In genomic region chr12:3780931-3781471, GRCm38 (mm10) we compare ENCODE assay signal across 7 mouse cellular contexts. TPM values are rescaled to one million over a fixed set of nuclear protein-coding genes. Genes with fewer than 3 reads are reported as not detected.
DNase-seq lines count a peak whose midpoint lies in the region; ATAC-seq and TF ChIP-seq lines count a peak whose summit lies in the region.

No protein-coding gene starts in this region.

- TF ChIP-seq CTCF in liver, adult 2 months (IDR thresholded peaks at IDR 0.05; ENCODE audit: low read depth, low read length) = no peak
- TF ChIP-seq CTCF in olfactory bulb, adult 2 months (IDR thresholded peaks at IDR 0.05; ENCODE audit: insufficient read depth, low read depth, low read length) = no peak

- H3K27ac ChIP-seq in liver, adult 2 months (replicated peaks; ENCODE audit: insufficient read depth, low read depth, low read length) = peak overlapping the region; percentile 27
- peak overlapping the region; percentile 92 for H3K27ac ChIP-seq in olfactory bulb, adult 2 months (ENCODE audit: insufficient read depth, low read depth, low read length)

- H3K9ac ChIP-seq in liver, adult 2 months (ENCODE audit: low read depth, low read length) = no peak overlapping the region

- TF ChIP-seq POLR2A in liver, adult 2 months (IDR thresholded peaks at IDR 0.05; ENCODE audit: extremely low read depth, insufficient read depth, low read length) = no peak
- TF ChIP-seq POLR2A in olfactory bulb, adult 2 months (IDR thresholded peaks at IDR 0.05; ENCODE audit: insufficient read depth, low read depth, low read length) = no peak

- H3K4me3 ChIP-seq in liver, adult 2 months (ENCODE audit: insufficient read depth, low read depth, low read length) = no peak overlapping the region
- H3K4me3 ChIP-seq in olfactory bulb, adult 2 months (ENCODE audit: insufficient read depth, low read depth, low read length) = no peak overlapping the region

- H3K79me2 ChIP-seq in liver, adult 2 months (ENCODE audit: control insufficient read depth, insufficient read depth, low read length) = no peaks in the 10 kb centered on the region

- 74% methylated on average over 7 of the region's 7 CpGs for WGBS in liver, adult 2 months
- 18% methylated on average over 7 of the region's 7 CpGs for WGBS in olfactory bulb, adult 2 months

- H3K4me1 ChIP-seq in liver, adult 2 months (ENCODE audit: control insufficient read depth, insufficient read depth, low read length) = peaks cover 7% of the 10 kb centered on the region
- peaks cover 40% of the 10 kb centered on the region for H3K4me1 ChIP-seq in olfactory bulb, adult 2 months (ENCODE audit: control insufficient read depth, insufficient read depth, low read length)

- H3K36me3 ChIP-seq in liver, adult 2 months (ENCODE audit: control insufficient read depth, insufficient read depth, low read length) = no peaks in the 10 kb centered on the region

- no peak for ATAC-seq in megakaryocyte-erythroid progenitor cell, adult 5-6 weeks (replicated peaks; ENCODE audit: low FRiP score, low TSS enrichment, poor library complexity, severe bottlenecking)

- peak; percentile 17 to 23 for DNase-seq in thymus, adult 18-20 months
- DNase-seq in thymus, postnatal 0 days (ENCODE audit: low spot score) = no peak
- peak; percentile 67 for DNase-seq in embryo, embryonic 11 days
- peak; percentile 33 to 52 for DNase-seq in heart, postnatal 36 days
- DNase-seq in liver, adult 2 months (ENCODE audit: extremely low read depth, low read depth, low spot score) = no peak

- H3K27me3 ChIP-seq in liver, adult 2 months (ENCODE audit: control insufficient read depth, insufficient read depth, low read length) = no peaks in the 10 kb centered on the region

- intact Hi-C loops in heart, postnatal 36 days (cut with DNase I) = loop anchor here (2.0 kb wide), 1 partner anchor 16 kb away; no protein-coding TSS in a partner anchor

RNA-seq across cellular contexts. Expression of gene Dnmt3a, which starts 24.8 kb away (rescaled TPM):
- 86.5 and 86.6 TPM in 2 replicates for polyA plus RNA-seq in thymus, postnatal 0 days (2015; fragmentation: Nextera tagmentation; extraction: Ambion mirVana)
- 10 to 100 TPM; 71.7 to 75.8 TPM for total RNA-seq in heart, postnatal 36 days (2021)
- 7.9 and 11.2 TPM in 2 replicates for total RNA-seq in liver, adult 2 months (2014; rRNA removed)
- 3.0 and 4.0 TPM in 2 replicates for polyA plus RNA-seq in liver, adult 2 months (2012; rRNA removed)
- polyA plus RNA-seq in olfactory bulb, adult 2 months (2012; ENCODE audit: insufficient read depth, insufficient read length, low replicate concordance, missing spikeins) = not detected in 2 replicates
- total RNA-seq in megakaryocyte-erythroid progenitor cell, adult 5-6 weeks (2014; fragmentation: Nextera tagmentation) = 13.4 and 30.0 TPM in 2 replicates
- total RNA-seq in megakaryocyte-erythroid progenitor cell, adult 5-6 weeks (2017) = 10.7 and 16.8 TPM in 2 replicates

Comparison
In these comparisons a context has a peak if more than half of its experiments do, and no peak if none do; other contexts are left out.
1. DNase-seq: peak in thymus, adult 18-20 months (2 of 2), embryo, embryonic 11 days (single experiment) and heart, postnatal 36 days (2 of 2); none in thymus, postnatal 0 days (single experiment) and liver, adult 2 months (single experiment).